Mouse (Mus musculus) kidney, adult 2 months (tissue): ENCODE data around the gene Olfr1289. TPM values are rescaled to one million over a fixed set of nuclear protein-coding genes. Genes with fewer than 3 reads are reported as not detected.

Experiments used
- DNase-seq: peaks from one replicate; pipeline ENCODE4 v3.0.0; 2021
- H3K27ac ChIP-seq: fragments of 200-500 bp; 2 replicates; pipeline ENCODE4 v1.5.1; 2012; ENCODE audit warnings: low read depth, low read length, control low read depth, inconsistent platforms; ENCODE audit not compliant: insufficient read depth
- H3K27me3 ChIP-seq: fragments of 200-500 bp; replicated peaks from 2 replicates; pipeline ENCODE4 v1.6.1; 2012; ENCODE audit warnings: mild to moderate bottlenecking, moderate library complexity, low read length, inconsistent platforms; ENCODE audit not compliant: control insufficient read depth, insufficient read depth
- H3K36me3 ChIP-seq: fragments of 200-500 bp; 2 replicates; pipeline ENCODE4 v1.6.1; 2012; ENCODE audit warnings: mild to moderate bottlenecking, moderate library complexity, low read length, inconsistent platforms; ENCODE audit not compliant: control insufficient read depth, insufficient read depth
- H3K4me1 ChIP-seq: fragments of 200-500 bp; 2 replicates; pipeline ENCODE4 v1.6.1; 2011; ENCODE audit warnings: low read length; ENCODE audit not compliant: control insufficient read depth, insufficient read depth
- H3K4me3 ChIP-seq: fragments of 200-500 bp; 2 replicates; pipeline ENCODE4 v1.5.1; 2011; ENCODE audit warnings: mild to moderate bottlenecking, low read depth, low read length, control low read depth; ENCODE audit not compliant: insufficient read depth
- CTCF ChIP-seq: fragments of 200-500 bp; conservative IDR thresholded peaks from 2 replicates; pipeline ENCODE4 v1.5.1; 2011; ENCODE audit warnings: low read depth, mild to moderate bottlenecking, control low read depth, low read length, moderate library complexity, mixed read lengths; ENCODE audit not compliant: insufficient read depth, insufficient read length
- POLR2A ChIP-seq: fragments of 200-500 bp; IDR thresholded peaks from one replicate; pipeline ENCODE4 v1.6.1; 2011; ENCODE audit warnings: low read depth, low read length, control low read depth
- WGBS: fragments of 180-500 bp; shearing (Covaris S2); methylation state at CpG from one replicate; pipeline ENCODE4 v1.1.7; 2018; 5-methylcytosine and 5-hydroxymethylcytosine counted together
- polyA plus RNA-seq: library from polyadenylated mRNA; depleted of rRNA; stranded (reverse); fragments of >200 nt; gene quantifications from 2 replicates; pipeline ENCODE4 v1.2.3, GENCODE M21; 2012; rRNA removed

The Olfr1289 gene
- not detected in 2 replicates for polyA plus RNA-seq

GRCm38 (mm10) chr2:111480519-111480918 lies at the start of gene Olfr1289:
Olfr1289 (plus strand) TSS chr2:111480819.
- no peak within 1 kb of the TSS for H3K4me3 ChIP-seq
- no peak for DNase-seq
- no peak within 1 kb of the TSS for H3K27ac ChIP-seq
- no peaks in the 10 kb centered on the region for H3K27me3 ChIP-seq
- no peaks in the 10 kb centered on the region for H3K36me3 ChIP-seq
- TF ChIP-seq POLR2A (no peak), CTCF (no peak)
- no peaks in the 10 kb centered on the region for H3K4me1 ChIP-seq
- 66% methylated on average over 1 of the region's 1 CpGs for WGBS

GRCm38 (mm10) chr2:111448842-111449241 lies 31.8 kb upstream of the Olfr1289 start, which contains the start of gene Olfr1287:
Olfr1287 (plus strand) TSS chr2:111449142.
- Histone ChIP-seq H3K4me1 (no peaks in the 10 kb centered on the region), H3K4me3 (no peak within 1 kb of the TSS), H3K27ac (no peak within 1 kb of the TSS), H3K36me3 (no peaks in the 10 kb centered on the region), H3K27me3 (no peaks in the 10 kb centered on the region)
- 68% methylated on average over 1 of the region's 1 CpGs for WGBS
- no peak for TF ChIP-seq CTCF
- no peak for TF ChIP-seq POLR2A
- DNase-seq: no peak

GRCm38 (mm10) chr2:111473801-111474200 lies 6.8 kb upstream of the Olfr1289 start, which contains the start of gene Olfr1288:
Olfr1288 (plus strand) TSS chr2:111474101.
- no peak for DNase-seq
- no peak for TF ChIP-seq POLR2A
- no peak for TF ChIP-seq CTCF
- WGBS: 93% methylated on average over 1 of the region's 1 CpGs

GRCm38 (mm10) chr2:111493729-111494128 lies 13.1 kb downstream of the Olfr1289 start, which contains the start of gene Olfr1290:
Olfr1290 (minus strand) TSS chr2:111493829.
- Histone ChIP-seq H3K27ac (no peak within 1 kb of the TSS), H3K4me1 (no peaks in the 10 kb centered on the region), H3K4me3 (no peak within 1 kb of the TSS), H3K36me3 (no peaks in the 10 kb centered on the region), H3K27me3 (no peaks in the 10 kb centered on the region)
- DNase-seq: no peak
- 76% methylated on average over 5 of the region's 5 CpGs for WGBS
- TF ChIP-seq CTCF (no peak), POLR2A (no peak)

More at GRCm38 (mm10) chr2:111473801-111474200, 6.8 kb upstream of the Olfr1289 start, which contains the start of gene Olfr1288:
- Histone ChIP-seq H3K27me3 (no peaks in the 10 kb centered on the region), H3K4me1 (no peaks in the 10 kb centered on the region), H3K27ac (no peak within 1 kb of the TSS), H3K36me3 (no peaks in the 10 kb centered on the region), H3K4me3 (no peak within 1 kb of the TSS)

GRCm38 (mm10) chr2:111496880-111497279 lies 16.3 kb downstream of the Olfr1289 start, which contains the start of gene Olfr1291-ps1:
Olfr1291-ps1 (plus strand) TSS chr2:111497180.
- 81% methylated on average over 3 of the region's 3 CpGs for WGBS
- no peaks in the 10 kb centered on the region for H3K27me3 ChIP-seq
- no peaks in the 10 kb centered on the region for H3K36me3 ChIP-seq
- no peak for DNase-seq
- H3K4me3 ChIP-seq: no peak within 1 kb of the TSS
- H3K27ac ChIP-seq: no peak within 1 kb of the TSS
- H3K4me1 ChIP-seq: no peaks in the 10 kb centered on the region
- TF ChIP-seq POLR2A (no peak), CTCF (no peak)

GRCm38 (mm10) chr2:111517451-111517850 lies 36.8 kb downstream of the Olfr1289 start:
- H3K27ac ChIP-seq: no peak overlapping the region
- H3K36me3 ChIP-seq: no peaks in the 10 kb centered on the region
- DNase-seq: no peak
- no peaks in the 10 kb centered on the region for H3K27me3 ChIP-seq
- no peak overlapping the region for H3K4me3 ChIP-seq
- WGBS: 85% methylated on average over 10 of the region's 10 CpGs
- no peaks in the 10 kb centered on the region for H3K4me1 ChIP-seq
- TF ChIP-seq CTCF: no peak
- TF ChIP-seq POLR2A: no peak

- Histone ChIP-seq H3K4me3 (no peak within 1 kb of the TSS), H3K4me1 (no peaks in the 10 kb centered on the region), H3K36me3 (no peaks in the 10 kb centered on the region), H3K27ac (no peak within 1 kb of the TSS), H3K27me3 (no peaks in the 10 kb centered on the region)
- WGBS: 71% methylated on average over 1 of the region's 1 CpGs
- no peak for TF ChIP-seq CTCF
- no peak for TF ChIP-seq POLR2A
- DNase-seq: no peak
Measured at GRCm38 (mm10) chr2:111524903-111525302, 44.3 kb downstream of the Olfr1289 start, which contains the start of gene Olfr1293-ps. Olfr1293-ps (plus strand) TSS chr2:111525203.

Other genes starting within 250 kb of the Olfr1289 start
- not detected in 2 replicates for gene Olfr1275, start 245.5 kb upstream of the Olfr1289 start, polyA plus RNA-seq
- not detected in 2 replicates for gene Olfr1276, start 226.3 kb upstream of the Olfr1289 start, polyA plus RNA-seq
- gene Olfr1277, start 206.7 kb upstream of the Olfr1289 start, polyA plus RNA-seq: not detected in 2 replicates
- gene Olfr1278, start 190.7 kb upstream of the Olfr1289 start, polyA plus RNA-seq: not detected in 2 replicates
- gene Olfr1279, start 180.2 kb upstream of the Olfr1289 start, polyA plus RNA-seq: not detected in 2 replicates
- not detected in 2 replicates for gene Olfr1280, start 166.8 kb upstream of the Olfr1289 start, polyA plus RNA-seq
- gene Olfr1281, start 154.3 kb upstream of the Olfr1289 start, polyA plus RNA-seq: not detected in 2 replicates
- gene Olfr1282, start 144.7 kb upstream of the Olfr1289 start, polyA plus RNA-seq: not detected in 2 replicates
- gene Olfr1283, start 114.0 kb upstream of the Olfr1289 start, polyA plus RNA-seq: not detected in 2 replicates
- gene Olfr1284, start 105.3 kb upstream of the Olfr1289 start, polyA plus RNA-seq: not detected in 2 replicates
- not detected in 2 replicates for gene Olfr1286, start 57.7 kb upstream of the Olfr1289 start, polyA plus RNA-seq
- gene Olfr1287, start 31.7 kb upstream of the Olfr1289 start, polyA plus RNA-seq: not detected in 2 replicates
- gene Olfr1288, start 6.7 kb upstream of the Olfr1289 start, polyA plus RNA-seq: not detected in 2 replicates
- not detected in 2 replicates for gene Olfr1290, start 13.0 kb downstream of the Olfr1289 start, polyA plus RNA-seq
- not detected in 2 replicates for gene Olfr1291-ps1, start 16.4 kb downstream of the Olfr1289 start, polyA plus RNA-seq
- gene Olfr1293-ps, start 44.4 kb downstream of the Olfr1289 start, polyA plus RNA-seq: not detected in 2 replicates
- not detected in 2 replicates for gene Olfr1294, start 59.5 kb downstream of the Olfr1289 start, polyA plus RNA-seq
- not detected in 2 replicates for gene Olfr1295, start 88.9 kb downstream of the Olfr1289 start, polyA plus RNA-seq
- not detected in 2 replicates for gene Olfr1297, start 145.7 kb downstream of the Olfr1289 start, polyA plus RNA-seq
- gene Olfr1298, start 168.4 kb downstream of the Olfr1289 start, polyA plus RNA-seq: not detected in 2 replicates
- not detected in 2 replicates for gene Olfr1299, start 180.6 kb downstream of the Olfr1289 start, polyA plus RNA-seq